Mouse (Mus musculus) embryonic fibroblast, embryonic 13.5 days (primary cell): ENCODE measurements at regions not wholly inside any gene's neighbourhood (a gene's known extent, or its start where the extent isn't known, plus 50 kb on each side); places are given as distances from the start of the nearest gene placed in this dataset.

Source experiments
- CTCF ChIP-seq: IDR thresholded peaks from 2 replicates; pipeline ENCODE4 v1.5.1; 2011; ENCODE audit warnings: mild to moderate bottlenecking, control low read depth, low read length, moderate library complexity, borderline replicate concordance; ENCODE audit not compliant: insufficient read depth
- POLR2A ChIP-seq: IDR thresholded peaks from 2 replicates; pipeline ENCODE4 v1.6.1; 2011; ENCODE audit warnings: low read depth, mild to moderate bottlenecking, control low read depth, low read length, moderate library complexity

- TF ChIP-seq POLR2A (no peak), CTCF (no peak)
Measured at GRCm38 (mm10) chr4:23913822-23914221, 582.4 kb upstream of the Mms22l start.
